Mouse (Mus musculus): ENCODE measurements around the gene Tnni3k. TPM values are rescaled to one million over a fixed set of nuclear protein-coding genes. Genes with fewer than 3 reads are reported as not detected.

Gene Tnni3k
- total and polyA plus RNA-seq, 3 experiments: 0.07 TPM; not detected in 2

GRCm38 (mm10) chr3:154885048-154885447 is 170.2 kb downstream of the Tnni3k start:
- Histone ChIP-seq H3K4me2 (ENCODE audit: insufficient read depth, low read depth, poor library complexity, severe bottlenecking) (no peak overlapping the region), H3K79me2 (replicated peaks; ENCODE audit: control insufficient read depth, extremely low read depth, insufficient read depth, poor library complexity, severe bottlenecking) (no peaks in the 10 kb centered on the region), H3K27me3 (replicated peaks) (no peaks in the 10 kb centered on the region), H3K4me3 (replicated peaks in 1 of 3; ENCODE audit: low read depth in 2 of 3, low read length in 2 of 3, poor library complexity in 1 of 3) (no peak overlapping the region), H3K4me1 (ENCODE audit: control insufficient read depth in 1 of 2, insufficient read depth in 2 of 2) (peaks cover 0 to 48% of the 10 kb centered on the region in 2 experiments; a peak in 2 of 4 replicates), H3K9ac (ENCODE audit: insufficient read depth, low read depth) (no peak overlapping the region), H3K36me3 (replicated peaks in 1 of 2; ENCODE audit: control insufficient read depth in 1 of 2, insufficient read depth in 1 of 2, low read length in 1 of 2) (no peaks in the 10 kb centered on the region), H3K9me3 (replicated peaks; ENCODE audit: low read length) (no peaks in the 10 kb centered on the region), H3K27ac (ENCODE audit: insufficient read depth, low read depth) (no peak overlapping the region)
- TF ChIP-seq MEF2A (IDR thresholded peaks at IDR 0.05; ENCODE audit: borderline replicate concordance, low read depth, low read length) (no peak), ZMIZ1 (IDR thresholded peaks at IDR 0.05; ENCODE audit: low read depth, low read length) (no peak), ZC3H11A (IDR thresholded peaks at IDR 0.05; ENCODE audit: low read depth, low read length) (no peak), MAFK (IDR thresholded peaks at IDR 0.05; ENCODE audit: insufficient replicate concordance, low read length) (no peak), USF1 (IDR thresholded peaks at IDR 0.05; ENCODE audit: low read depth, low read length) (no peak)
- DNase-seq (ENCODE audit: extremely low read depth): no peak
- dilution Hi-C loops (cut with MboI; ENCODE audit: extremely low pct_ligation_motif_present, extremely low pct_unique_long_range_greater_than_20kb, low sequenced_read_pairs) (no loop called here), in situ Hi-C loops (cut with MboI; ENCODE audit: low pct_ligation_motif_present, low pct_unique_long_range_greater_than_20kb, low sequenced_read_pairs) (loop anchor here (25.0 kb wide), 2 partner anchors 223 to 477 kb away; partner anchors contain the start of gene Erich3)

GRCm38 (mm10) chr3:154881428-154881986 is 173.7 kb downstream of the Tnni3k start:
- Histone ChIP-seq H3K27me3 (replicated peaks) (no peaks in the 10 kb centered on the region), H3K9me3 (replicated peaks; ENCODE audit: low read length) (no peaks in the 10 kb centered on the region), H3K36me3 (replicated peaks in 1 of 2; ENCODE audit: control insufficient read depth in 1 of 2, insufficient read depth in 1 of 2, low read length in 1 of 2) (no peaks in the 10 kb centered on the region), H3K4me2 (ENCODE audit: insufficient read depth, low read depth, poor library complexity, severe bottlenecking) (no peak overlapping the region), H3K79me2 (replicated peaks; ENCODE audit: control insufficient read depth, extremely low read depth, insufficient read depth, poor library complexity, severe bottlenecking) (no peaks in the 10 kb centered on the region), H3K9ac (ENCODE audit: insufficient read depth, low read depth) (no peak overlapping the region), H3K4me1 (ENCODE audit: control insufficient read depth in 1 of 2, insufficient read depth in 2 of 2) (peaks cover 4 to 64% of the 10 kb centered on the region in 2 experiments; a peak in 3 of 4 replicates), H3K4me3 (replicated peaks in 1 of 3; ENCODE audit: low read depth in 2 of 3, low read length in 2 of 3, poor library complexity in 1 of 3) (no peak overlapping the region), H3K27ac (ENCODE audit: insufficient read depth, low read depth) (no peak overlapping the region)
- TF ChIP-seq UBTF (IDR thresholded peaks at IDR 0.05; ENCODE audit: low read depth, low read length) (no peak), SIN3A (IDR thresholded peaks at IDR 0.05; ENCODE audit: low read length) (no peak), MAZ (IDR thresholded peaks at IDR 0.05; ENCODE audit: low read depth, low read length) (no peak), TCF12 (IDR thresholded peaks at IDR 0.05; ENCODE audit: low read depth, low read length) (no peak), USF2 (conservative IDR thresholded peaks at IDR 0.05; ENCODE audit: low read depth, low read length) (no peak), MYC (IDR thresholded peaks at IDR 0.05; ENCODE audit: low read depth, low read length) (no peak), IRF4 (IDR thresholded peaks at IDR 0.05; ENCODE audit: low read depth, low read length) (no peak), MAFK (IDR thresholded peaks at IDR 0.05; ENCODE audit: insufficient replicate concordance, low read length) (no peak), CTCF (conservative IDR thresholded peaks at IDR 0.05 in 1 of 2, IDR thresholded peaks at IDR 0.05 in 1 of 2; ENCODE audit: low read depth in 2 of 2, low read length in 2 of 2) (no peak), MEF2A (IDR thresholded peaks at IDR 0.05; ENCODE audit: borderline replicate concordance, low read depth, low read length) (no peak), JUN (IDR thresholded peaks at IDR 0.05; ENCODE audit: insufficient read depth, low read depth, low read length) (no peak), KAT2A (IDR thresholded peaks at IDR 0.05; ENCODE audit: insufficient replicate concordance, low read length) (no peak), ZMIZ1 (IDR thresholded peaks at IDR 0.05; ENCODE audit: low read depth, low read length) (no peak), ETS1 (conservative IDR thresholded peaks at IDR 0.05; ENCODE audit: low read depth, low read length) (no peak)
- in situ Hi-C loops (cut with MboI; ENCODE audit: low pct_ligation_motif_present, low pct_unique_long_range_greater_than_20kb, low sequenced_read_pairs): loop anchor here (25.0 kb wide), 2 partner anchors 219 to 481 kb away; partner anchors contain the start of gene Erich3
- peak; percentile 27 for DNase-seq (ENCODE audit: extremely low read depth)
- dilution Hi-C loops (cut with MboI; ENCODE audit: extremely low pct_ligation_motif_present, extremely low pct_unique_long_range_greater_than_20kb, low sequenced_read_pairs): no loop called here
